Mouse (Mus musculus): ENCODE measurements around the gene Fam57b.

DNA sequence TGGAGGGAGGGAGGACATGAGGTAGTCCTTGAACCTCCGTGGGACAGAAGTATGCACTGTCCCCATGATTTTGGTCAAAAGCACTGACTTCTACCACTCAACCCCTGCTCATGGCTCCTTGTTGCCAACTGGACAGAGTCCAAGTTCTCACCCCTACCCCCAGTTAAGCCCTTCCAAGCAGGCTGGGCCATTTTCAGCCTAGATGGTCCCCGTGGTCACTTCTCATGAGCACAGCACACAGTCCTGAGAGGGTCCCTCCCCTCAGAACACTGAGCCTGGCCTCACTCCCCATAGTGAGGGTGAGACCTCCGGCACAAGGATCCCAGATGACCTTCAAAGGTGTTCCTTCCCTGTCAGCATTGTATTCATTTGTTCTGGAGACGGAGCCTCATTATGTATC is 8.3 kb upstream of the Fam57b start:
- TF ChIP-seq TAL1 (IDR thresholded peaks at IDR 0.05; ENCODE audit: low read length) (no peak), GATA1 (IDR thresholded peaks at IDR 0.05; ENCODE audit: low read length) (no peak)

All from erythroblast, embryonic 14.5 days (primary cell).